Mouse (Mus musculus) spleen, adult 18-20 months (tissue): Measurements from ENCODE around the gene Antxr2.
A peak's percentile ranks its signal among the peaks of the same experiment; 100 is the strongest.

ENCODE experiments used
- DNase-seq, 2 experiments: peaks; one replicate each; pipeline ENCODE4 v3.0.0; 2022; ENCODE audit warnings: mixed read lengths in 2 of 2

Gene Antxr2

DNA sequence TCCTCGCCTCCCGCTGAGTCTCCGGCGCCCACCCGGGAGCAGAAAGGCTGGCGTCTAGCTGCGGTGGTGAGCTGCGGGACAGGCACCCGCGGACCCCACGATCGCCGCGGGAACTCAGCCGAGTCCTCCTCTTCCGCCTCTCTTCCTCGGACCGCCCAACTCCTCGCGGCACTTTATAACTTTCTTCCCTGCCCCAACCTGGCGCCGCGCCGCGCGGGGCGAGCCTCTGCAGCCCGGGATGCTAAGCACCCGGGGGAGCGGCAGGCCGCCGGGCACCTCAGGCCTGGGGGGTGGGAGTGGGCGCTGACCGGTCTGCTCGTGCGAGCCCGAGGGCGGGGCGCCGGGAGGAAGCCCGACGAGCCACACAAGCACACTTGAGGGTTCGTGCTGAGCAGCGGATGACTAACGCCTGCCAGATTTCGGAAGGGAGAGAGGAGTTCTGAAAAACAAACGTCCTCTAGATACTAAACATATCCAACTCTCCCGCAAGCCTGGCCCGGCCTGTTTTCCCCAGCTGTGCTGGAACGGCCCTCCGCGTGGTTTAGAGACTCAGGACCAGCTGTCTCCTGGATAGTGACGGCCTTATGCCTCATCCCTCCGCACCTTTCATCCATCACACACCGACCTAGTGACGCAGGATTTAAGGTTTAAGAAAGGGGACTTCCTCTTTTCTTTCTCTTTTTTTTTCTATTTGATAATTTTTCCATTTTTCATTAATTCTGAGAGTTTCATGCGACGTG, at the start of gene Antxr2:
Antxr2 (minus strand) TSS at position 142 of the 740 bp plus-strand sequence.
- DNase-seq: peak in 1 of 2 experiments; percentile 51

DNA sequence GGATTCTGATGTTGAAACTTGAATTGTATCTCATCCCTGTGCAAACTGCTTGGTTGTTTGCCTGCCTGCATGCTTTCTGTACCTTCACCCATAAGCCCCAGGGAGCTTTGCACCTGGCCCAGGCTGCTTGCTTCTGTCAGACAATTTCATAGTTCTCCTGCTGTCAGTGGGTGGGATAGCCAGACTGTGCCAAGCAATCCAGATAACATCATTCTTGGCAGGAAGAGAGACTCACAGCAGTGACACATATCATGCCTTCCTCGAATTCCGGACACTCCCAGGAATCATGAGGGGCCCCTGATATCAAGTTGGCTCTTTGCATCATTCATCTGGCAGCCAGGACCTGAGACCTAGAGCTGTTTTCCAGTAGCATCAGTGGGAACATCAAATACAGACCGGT, 45.8 kb upstream of the Antxr2 start:
- no peak for DNase-seq

DNA sequence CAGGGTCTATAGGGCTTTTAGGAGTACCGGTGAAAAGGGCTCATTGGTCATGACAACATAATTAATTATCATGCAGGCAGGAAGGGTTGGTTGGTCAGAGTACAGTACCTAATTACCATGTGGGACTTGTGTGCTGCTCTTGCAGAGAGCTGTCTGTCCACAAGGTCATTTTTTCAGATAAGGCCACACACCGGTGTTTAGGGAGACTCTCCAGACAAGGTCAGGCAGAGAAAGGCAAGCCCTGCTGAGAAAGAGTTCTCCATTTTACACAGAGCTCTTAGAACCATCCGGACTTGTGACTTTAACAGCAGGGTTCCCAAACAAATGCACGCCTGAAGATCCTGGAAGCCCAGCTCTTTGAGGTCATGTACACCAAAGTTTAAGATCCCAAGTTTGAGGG, 38.3 kb upstream of the Antxr2 start:
- no peak for DNase-seq

DNA sequence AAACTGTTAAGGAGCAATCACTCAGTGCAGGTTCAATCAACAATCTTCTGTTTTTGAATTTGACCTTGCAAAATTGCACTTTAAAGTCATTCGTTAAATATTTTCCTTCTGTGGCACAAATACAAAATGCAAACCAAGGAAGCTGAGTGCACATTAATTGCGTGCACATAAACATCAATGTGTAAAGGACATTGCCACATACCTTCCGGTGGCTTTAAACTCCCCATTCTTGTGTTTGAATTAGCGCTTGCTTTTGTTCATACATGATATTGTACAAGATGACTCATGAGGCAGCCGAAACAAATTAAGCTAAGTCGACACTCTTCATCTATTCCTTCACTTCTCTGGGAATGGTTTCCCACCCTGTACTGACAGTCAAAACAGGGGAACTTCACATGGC, 24.4 kb upstream of the Antxr2 start:
- no peak for DNase-seq

DNA sequence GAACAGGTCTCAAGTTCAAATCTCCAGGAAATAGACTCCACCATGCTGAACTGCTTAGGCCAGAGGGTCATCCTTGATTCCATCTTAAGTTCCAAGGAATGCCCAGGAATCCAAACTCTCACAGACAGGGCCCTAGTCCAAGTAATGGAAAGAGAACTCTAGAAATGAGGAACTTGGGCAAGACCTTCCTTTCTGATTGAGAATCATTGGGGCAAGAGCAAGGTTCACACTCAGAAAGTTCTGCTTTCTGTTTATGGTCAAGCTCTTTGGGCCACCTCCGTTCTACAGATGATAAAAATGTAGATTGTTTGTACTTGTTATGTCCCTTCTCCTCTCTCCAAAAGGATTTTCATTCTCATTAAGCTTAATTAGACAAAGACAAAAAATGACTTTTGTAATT, 24.0 kb upstream of the Antxr2 start:
- no peak for DNase-seq

DNA sequence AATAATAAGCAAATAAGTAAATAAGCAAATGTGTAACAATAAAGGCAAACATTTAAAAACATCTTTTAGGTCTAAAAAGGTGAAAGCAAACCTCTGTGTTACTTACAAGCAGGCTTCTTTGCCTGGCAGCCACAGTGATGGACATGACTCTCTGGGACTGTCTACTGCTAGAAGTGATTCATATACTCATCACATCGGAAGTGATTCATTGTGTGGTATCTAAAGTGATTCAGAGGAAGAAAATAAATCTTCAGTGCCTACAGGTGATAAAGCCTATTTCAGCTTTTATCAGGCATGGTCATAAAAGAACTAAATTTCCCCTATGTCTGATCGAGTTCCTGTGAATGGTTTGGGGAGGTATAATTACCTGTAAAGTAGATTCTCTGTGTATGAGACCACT, 4.1 kb upstream of the Antxr2 start:
- no peak for DNase-seq

DNA sequence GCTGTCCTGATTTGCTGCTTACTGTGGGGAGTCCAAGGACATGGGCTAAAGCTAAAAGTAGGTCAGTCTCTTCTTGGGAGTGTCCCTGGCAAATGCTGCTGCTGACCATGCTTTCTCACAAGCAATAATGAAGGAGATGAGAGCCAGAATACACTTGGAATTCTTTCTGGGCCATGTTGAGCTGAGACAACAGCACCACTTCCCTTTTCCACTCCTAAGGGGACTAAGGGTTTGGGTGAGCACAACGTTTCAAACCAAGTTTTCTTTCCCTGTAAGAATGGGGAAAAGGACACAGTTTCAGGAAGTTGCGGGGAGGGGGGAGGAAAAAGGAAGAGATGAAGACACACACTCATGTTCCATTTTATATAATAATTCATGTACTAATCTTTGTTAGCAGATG, 3.4 kb upstream of the Antxr2 start:
- no peak for DNase-seq

DNA sequence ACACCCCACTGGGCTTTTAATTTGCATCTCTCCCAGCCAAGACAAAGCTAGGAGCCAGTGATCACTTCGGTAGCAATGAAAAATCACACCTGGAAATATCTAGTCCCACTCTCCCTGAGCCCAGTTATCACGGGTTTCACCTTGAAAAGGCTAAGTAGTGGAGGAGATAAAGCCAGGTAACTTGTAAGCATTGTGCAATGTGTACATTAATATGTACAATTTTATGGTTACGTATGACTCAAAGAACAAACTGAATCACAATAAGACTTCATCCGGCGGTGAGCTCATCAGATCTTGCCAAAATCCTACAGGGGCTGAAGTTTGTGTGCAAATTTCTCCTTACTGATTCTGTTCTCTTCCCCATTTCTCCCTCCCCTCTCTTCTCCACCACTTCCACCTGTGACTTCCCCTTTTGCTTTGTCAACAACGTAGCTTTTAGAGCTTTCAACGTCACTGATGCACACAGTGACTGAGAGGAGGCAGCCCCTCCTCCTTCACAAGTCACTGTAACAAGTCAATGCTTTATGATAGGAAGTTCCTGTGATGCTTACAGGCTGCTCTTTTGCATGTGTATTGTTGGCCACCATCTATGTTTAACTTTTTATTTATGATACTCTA, 2.1 kb upstream of the Antxr2 start:
- peak; percentile 16 to 35 for DNase-seq

DNA sequence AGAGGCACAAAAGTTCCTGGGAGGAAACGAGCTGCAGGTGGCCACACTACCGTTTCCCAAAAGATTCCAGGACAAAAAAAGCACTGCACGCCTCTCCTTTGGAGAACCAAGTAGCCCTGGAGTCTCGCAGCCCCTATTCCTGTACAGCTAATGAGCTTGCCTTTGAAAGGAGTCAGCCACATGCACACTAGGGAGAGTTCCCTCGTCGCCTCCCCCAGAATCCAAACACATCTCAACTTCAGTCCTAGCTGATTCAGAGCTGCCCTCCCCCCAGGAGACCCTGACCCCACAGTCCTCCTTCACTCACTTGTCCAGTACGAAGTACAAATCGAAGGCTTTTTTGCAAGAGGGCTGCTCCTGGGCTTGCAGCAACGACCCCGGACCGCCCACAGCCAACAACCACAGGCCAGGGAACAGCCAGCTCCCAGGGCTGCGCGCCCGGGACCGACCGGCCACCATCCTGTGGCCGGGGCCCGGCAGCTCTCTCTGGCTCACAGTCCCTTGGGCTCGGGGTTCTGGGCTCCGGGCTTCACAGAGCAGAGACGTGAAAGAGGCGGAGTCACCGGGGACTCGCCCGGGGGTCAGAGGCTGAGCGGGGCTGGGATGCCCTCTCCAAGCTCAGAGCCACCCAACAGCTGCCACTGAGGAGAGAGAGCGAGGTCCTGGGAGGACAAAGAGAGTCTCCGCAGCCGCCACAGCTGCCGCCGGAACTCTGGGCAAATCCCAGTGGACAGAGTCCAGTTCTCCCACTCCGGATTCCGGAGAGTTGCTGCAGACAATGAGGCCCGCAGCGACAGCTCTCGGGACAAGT, 547 bp downstream of the Antxr2 start:
- DNase-seq: peak; percentile 48 to 69

DNA sequence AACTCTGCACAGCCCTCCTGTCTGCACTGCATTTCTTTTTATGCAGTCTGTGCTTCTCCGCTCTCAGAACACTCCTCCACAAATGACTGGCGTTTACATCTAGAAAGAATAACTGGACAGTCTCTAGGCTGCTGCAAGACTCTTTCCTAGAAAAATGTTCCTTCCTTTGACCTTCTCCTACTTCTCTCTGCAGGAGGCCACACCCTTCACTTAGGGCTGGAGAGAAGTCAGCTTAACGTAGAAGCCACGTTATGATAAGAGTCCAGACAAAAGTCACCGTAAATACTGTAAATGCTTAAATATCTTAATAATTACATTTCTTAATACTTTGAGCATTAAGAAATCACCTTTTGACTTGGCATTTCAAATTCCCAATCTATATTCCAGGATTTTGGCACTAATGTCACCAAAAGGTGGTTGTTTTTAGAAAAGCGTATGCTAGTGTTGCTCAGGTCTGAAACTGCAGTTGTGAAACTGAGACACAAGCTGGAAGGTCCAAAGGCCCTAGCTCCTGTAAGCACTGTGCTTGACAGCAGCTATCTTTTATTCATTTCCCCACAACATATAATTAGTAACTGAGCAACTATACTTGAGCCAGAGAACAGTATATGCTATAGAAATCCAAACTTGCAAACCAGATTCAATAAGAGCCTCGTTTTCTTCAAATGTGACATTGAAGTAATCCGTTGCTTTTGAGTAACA, 3.0 kb downstream of the Antxr2 start:
- DNase-seq: no peak

DNA sequence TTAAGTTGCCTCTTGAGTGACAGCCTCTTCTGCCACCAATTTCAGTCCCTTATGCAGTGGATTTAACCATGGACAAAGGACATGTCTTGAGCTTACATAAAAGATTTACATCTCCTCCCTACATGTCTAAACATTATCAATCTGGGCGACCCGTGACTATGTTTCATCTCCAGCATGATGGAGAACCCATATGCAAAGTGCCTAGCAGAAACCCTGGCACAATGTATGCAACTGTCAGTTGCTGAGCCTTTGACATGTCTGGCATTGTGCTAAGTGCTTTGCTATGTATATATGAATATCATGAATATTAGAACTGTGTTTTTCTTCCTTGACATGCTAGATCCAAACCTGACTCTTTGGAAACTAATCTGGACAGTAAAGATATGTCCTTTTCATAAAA, 4.9 kb downstream of the Antxr2 start:
- DNase-seq: no peak

DNA sequence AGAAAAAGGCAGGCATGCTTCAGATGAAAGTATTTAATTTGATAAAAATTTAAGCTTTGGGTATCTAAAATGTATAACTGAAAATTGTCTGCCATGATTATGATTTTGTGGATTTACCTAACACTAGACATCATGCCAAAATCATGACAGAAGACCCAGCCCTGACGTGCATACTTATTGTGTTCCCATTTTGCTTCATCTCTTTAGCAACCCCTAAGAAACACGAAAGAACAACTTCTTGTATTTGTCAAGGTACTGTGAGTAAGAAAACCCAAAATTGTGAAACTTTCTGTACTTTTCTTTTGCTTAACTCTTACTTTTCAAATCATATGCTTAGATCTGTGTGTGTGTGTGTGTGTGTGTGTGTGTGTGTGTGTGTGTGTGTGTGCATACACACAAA, 6.3 kb downstream of the Antxr2 start:
- DNase-seq: no peak

DNA sequence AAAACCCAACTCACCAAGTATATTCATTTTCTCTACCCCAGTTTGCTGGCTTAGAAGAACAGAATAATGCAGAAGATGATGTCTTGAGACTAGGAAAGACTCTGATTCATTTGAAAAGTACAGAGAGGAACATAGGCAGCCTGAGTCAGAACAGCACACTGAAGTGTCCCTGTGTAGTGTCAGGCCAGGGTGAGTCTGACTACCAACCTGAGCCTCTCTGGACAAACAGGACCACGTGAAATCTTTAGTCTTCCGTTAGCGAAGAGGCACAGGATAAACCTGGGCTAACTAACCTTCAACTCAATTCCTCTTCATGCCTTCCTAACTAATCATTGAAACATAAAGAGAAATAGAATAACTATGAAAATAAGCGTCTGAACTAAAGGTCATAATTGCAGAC, 9.3 kb downstream of the Antxr2 start:
- no peak for DNase-seq

DNA sequence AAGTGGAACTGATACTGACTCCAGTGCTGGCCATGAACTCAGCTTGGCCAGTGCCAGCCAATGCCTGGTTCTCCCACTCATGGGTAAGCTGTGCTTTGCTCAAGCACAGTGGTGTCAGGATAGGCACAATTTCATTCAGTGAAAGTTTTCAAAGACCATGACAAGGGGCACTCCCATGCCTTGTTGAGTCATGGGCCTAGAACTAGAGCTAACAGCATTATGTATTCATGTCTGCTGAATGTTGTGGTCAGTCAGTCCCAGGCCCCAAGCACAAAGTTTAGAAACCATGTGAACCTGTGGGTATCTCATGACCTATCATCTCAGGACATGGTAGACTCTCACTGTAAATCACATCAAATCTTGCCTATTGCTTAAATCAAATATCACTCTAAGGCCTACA, 10.2 kb downstream of the Antxr2 start:
- no peak for DNase-seq

DNA sequence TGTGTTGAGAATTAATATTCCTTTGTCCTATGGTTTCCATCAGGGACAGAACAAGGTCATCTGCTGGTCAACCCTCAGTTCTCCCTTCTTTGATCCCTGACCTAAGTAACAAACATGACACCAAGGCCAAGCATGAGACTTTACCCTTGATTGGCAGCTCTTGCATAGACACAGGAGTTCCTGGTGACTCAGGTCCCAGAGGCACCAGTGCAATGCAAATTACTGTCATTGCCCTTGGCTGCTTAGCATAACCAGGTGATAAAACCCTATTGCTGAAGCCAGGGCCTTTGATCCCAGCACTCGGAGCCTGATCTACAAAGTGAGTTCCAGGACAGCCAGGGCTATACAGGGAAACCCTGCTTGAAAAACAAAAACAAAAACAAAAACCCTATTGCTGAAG, 11.4 kb downstream of the Antxr2 start:
- DNase-seq: peak in 1 of 2 experiments; percentile 11

DNA sequence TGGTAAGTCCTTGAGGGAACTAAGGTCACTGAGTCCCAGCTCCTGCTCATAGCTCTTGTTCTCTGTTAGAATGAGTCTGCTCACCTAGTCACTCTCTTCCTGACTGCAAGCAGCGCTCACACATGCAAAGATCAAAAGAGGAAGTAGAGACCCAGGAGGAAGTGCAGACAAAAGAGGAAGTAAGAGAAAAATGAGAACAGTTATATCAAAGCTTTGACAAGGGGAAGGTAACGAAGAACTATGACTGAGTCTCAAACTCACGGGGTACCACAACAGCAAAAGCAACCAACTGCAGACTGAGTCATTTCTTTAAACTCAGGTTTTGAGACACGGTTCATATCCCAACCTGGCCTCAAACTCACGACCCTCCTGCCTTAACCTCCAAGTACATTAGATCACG, 12.7 kb downstream of the Antxr2 start:
- peak; percentile 17 to 18 for DNase-seq

DNA sequence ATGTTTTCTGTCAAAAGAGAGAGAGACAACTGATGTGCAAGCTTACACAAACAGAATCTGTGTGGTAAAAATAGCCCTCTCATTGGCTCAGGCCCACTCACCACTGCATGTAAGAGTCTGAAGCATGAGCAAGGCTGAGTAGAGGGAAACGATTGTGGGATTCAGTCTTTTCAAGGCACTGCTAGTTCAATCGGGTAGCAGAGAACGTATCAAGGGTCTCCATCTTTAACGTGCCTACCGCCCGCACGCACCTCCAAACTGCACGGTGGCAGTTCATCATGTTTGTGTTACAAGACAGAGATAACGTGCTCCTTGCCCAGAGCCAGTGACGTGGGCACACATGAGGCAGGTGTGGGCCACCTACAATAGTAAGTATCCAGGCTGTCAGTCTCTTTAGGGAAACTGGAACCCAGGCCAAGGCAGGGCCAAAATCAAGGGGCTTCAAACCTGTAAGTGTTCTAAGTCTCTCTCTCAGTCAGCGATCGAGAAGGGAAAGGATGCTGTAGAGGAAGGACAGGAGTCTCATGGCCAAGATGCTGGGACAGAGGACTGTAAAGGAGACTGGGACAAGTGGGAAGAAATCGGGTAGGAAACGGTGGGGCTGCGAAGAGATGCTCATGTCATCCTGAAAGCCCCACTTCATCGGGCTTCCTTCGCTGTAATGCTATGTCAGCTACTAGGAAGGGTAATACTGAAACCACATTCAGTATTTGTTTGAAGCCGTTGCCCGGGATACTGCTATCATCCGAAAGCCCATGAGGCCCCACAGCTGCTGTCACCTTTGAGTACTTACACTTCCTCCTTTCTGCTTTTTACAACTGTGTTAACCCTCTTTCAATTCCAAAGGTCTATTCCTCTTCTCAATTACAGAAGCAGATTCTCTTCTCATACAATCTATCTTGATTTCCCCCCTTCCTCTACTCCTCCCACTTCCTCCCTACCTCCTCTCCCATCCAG, 14.3 kb downstream of the Antxr2 start:
- peak; percentile 53 to 55 for DNase-seq

DNA sequence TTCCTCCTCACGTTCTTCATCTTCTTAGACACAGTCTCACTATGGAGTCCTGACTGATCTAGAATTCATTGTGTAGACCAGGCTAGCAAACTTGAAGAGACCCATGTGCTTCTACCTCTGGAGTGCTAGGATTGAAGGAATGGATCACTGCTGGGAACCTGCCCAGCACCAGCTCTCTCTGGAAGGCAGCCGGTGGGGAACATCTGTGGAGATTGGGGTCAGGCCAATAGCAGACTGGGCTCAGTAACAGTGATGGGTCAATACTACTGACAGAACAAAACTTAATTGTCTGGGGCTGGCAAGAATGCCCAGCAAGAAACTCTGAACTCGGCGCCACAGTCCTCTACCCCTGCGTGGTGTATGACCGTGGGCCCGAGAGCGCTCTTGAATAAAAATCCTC, 25.1 kb downstream of the Antxr2 start:
- DNase-seq: no peak

DNA sequence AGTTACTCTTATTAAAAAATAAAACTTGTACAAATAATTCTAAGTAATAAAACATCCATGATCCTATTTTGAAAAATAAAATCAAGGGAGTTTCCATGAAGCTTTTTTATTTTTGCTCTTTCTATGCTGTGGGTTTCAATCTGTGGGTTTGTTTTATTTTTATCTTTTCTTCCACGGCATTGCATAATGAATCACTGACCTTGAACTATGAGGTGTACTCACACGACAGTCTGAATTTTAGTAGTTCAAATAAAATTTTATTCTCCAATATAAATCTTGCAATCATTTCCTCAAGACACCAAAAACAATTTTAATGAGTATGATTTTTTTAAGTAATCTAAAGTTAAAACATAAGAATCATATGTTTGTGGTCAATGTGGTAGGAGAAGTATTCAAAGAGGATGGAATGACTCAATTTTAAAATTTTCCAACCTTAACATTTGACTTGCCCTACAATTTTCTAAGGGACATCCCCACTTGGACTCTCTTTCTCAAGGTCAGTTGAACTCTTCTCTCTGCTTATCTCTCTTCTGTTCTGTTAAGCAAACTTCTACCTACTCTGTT, 31.5 kb downstream of the Antxr2 start:
- DNase-seq: no peak

DNA sequence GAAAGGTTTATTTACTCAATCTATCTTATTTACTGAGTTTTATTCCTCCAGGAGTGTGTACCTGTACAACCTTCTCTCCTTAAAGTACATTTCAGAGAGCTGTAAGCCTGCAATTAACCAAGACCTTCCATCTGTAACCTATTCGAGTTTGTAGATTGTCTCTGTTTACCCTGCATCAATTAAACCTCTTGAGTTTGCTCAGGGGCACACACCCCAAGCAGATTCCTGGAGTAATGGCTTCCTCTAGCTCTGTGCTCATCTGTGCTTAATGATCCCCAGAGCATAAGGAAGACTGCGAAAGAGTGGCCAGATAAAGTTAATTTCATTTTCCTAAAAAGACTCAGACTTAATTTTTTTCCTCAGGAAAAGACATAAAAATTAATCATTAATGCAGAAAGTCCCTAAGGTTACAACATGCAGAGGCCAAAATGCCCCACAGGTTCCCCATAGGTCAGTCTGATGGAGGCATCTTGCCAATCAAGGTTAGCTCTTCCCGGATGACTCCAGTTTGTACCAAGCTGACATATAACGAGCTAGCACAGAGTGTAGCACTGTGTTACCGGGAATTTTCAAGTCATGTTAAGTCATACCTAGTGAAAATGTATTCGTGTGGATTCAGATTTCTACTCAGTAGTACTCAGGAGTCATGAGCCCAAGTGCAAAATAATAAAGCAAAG, 34.2 kb downstream of the Antxr2 start:
- no peak for DNase-seq

DNA sequence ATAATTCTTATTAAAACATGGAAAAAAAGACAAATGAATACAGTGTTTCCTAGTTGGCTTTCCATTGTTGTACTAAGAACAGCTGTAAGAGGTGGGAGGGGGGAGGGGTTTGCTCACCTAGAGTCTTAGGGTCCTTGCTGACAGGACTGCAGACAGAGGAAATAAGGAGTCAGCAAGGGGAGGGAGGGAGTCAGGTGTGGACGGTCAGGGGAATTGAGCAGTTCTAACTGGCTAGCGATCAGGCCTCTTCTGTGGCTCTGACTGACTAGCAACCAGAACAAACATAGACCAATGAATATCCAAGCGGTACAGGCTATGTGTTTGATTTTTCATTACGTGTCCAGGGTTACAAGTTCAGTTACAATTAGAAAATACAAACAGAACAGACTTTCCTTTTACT, 35.0 kb downstream of the Antxr2 start:
- no peak for DNase-seq
